Mouse (Mus musculus) frontal cortex, adult (tissue): ENCODE results near the gene Dnmt3a.
A peak's percentile ranks its signal among the peaks of the same experiment; 100 is the strongest.

Experiments used
- ATAC-seq: cut with Nextera tagmentation; 2 replicates; pipeline ENCODE4 v1.9.2; 2017; ENCODE audit warnings: mild to moderate bottlenecking, moderate library complexity, mixed read lengths; ENCODE audit not compliant: low TSS enrichment

Gene Dnmt3a

GRCm38 (mm10) chr12:3852521-3852920, 46.7 kb downstream of the Dnmt3a start:
- ATAC-seq, result no peak

DNA sequence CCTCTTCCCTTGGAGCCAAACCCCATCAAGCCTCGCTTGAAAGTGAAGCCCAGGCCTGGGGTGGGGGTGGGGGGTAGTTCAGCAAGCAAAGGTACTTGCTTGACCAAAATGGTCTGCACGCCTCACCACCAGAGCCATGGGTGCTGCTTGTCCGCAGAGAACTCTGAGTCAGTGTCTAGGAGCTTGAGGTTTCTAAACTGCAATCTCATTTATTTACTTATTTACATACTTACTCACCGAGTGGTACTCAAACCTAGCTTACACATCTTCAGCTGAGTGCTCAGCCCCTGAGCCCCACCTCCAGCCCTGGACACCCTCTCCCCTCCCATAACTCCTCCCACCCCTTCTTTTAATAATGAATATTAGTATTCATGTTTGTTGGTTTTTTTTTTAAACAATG, 48.6 kb downstream of the Dnmt3a start:
- no peak for ATAC-seq

GRCm38 (mm10) chr12:3855762-3856501, 50.1 kb downstream of the Dnmt3a start:
- peak; percentile 75 for ATAC-seq

- ATAC-seq, result no peak
Measured at GRCm38 (mm10) chr12:3856748-3857147, 50.9 kb downstream of the Dnmt3a start.

GRCm38 (mm10) chr12:3857231-3857630, 51.4 kb downstream of the Dnmt3a start:
- no peak for ATAC-seq

DNA sequence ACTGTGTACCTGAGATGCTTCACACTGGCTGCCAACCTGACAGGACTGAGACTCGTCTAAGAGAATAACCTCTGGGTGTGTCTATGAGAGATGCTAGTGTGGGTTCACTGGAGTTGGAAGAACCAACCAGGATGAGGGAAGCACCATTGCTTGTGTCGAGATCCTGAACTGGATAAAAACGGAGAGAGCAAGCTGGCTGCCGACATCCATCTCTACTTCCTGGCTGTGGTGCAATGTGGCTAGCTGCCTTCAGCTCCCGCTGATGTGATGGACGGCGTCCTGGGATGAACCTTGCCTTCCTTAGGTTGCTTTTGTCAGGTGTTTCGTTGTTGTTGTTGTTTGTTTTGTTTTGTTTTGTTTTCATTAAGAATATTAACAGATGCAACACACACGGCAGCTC, 52.0 kb downstream of the Dnmt3a start:
- no peak for ATAC-seq

DNA sequence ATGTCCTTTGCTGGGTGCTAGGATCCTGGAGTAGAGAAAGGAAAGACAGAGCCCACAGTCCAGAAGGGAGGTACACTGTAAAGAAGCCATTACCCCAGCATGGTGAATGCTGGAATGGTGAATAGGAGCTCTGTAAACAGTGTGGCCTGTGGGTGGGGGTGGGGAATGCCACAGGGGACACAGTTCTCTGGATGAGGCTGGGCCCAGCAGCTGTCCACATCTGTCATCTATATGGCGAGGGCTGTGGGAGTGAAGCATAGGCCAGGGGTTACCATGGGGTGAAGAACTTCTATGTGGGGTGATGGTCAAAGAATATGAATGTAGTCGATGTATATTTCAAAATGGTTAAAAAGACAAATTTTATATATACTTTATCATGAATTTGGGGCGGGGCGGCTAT, 52.9 kb downstream of the Dnmt3a start:
- no peak for ATAC-seq

DNA sequence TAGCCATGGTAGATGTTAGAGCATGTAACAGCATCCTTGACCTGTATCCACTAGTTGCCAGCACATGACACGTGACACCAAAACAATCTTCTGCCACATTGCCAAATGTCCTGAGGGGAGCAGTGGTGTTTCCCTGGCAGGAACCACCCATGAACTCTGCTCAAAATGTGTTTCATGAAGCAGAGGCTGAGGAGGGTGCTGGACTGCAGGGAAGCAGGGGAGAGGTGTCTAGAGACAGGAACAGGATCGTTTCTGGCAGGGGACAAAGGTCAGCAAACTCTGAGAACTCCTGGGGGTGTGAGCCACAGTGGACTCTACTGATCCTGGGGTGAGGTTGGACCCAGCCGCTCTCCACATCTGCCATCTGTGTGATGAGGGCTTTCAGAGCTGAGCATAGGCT, 53.7 kb downstream of the Dnmt3a start:
- ATAC-seq, result no peak

DNA sequence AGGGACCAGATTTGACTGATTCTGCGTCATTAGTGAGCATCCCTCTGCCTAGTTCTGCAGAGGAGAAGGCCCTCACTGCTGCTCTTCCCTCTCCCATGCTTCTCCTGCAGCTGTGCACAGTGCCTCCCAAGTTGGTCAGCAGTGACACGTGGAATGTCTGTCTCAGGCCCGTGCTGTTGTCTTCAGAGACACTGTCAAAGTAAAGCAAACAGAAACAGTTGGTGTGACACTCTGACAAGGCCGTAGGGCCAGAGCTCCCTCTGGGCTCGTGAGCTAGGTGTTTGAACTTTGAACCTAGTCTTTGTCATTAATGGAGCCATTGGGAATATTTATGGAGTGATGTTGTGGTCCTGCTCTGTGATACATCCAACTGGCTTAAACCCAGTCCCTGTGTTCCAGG, 54.2 kb downstream of the Dnmt3a start:
- no peak for ATAC-seq

- ATAC-seq, result no peak
Measured at GRCm38 (mm10) chr12:3861665-3862228, 55.9 kb downstream of the Dnmt3a start.

DNA sequence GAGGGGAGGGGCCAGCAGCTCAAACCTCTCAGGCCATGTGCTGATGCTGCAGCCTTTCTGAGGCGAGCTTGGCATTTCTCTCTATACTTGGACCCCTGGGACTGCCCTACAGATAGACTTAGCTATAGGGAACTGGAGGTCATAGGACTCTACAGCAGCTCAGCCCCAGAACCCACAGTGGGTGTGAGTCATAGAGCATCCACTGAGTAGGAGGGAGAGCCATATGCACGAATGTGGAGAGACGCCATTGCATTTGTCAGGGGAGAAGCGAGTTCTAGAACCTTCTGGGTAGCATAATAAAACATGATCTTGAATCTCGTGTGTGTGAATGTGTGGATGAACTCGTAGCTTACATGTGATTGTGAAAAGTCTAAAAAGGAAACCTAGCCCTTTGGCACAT, 56.4 kb downstream of the Dnmt3a start:
- ATAC-seq, result peak; percentile 34

GRCm38 (mm10) chr12:3864208-3864607, 58.4 kb downstream of the Dnmt3a start:
- no peak for ATAC-seq

DNA sequence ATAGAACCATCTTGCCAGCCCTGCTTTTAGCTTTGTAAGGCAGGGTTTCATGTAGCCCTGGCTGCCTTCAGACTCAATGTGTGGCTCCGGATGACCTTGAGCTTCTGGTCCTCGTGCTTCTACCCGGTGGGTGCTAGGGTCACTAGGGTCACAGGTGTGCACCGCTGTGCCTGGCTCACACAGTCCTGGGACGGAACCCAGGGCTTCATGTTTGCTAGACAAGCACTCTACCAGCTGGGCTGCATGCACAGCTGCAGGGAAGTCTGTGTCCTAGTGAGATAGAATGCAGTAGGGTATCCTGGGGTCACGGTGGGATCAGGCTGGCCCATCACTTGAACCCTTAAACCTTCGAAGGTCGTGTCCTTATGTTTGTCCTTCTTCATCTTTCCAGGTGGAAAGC, 59.8 kb downstream of the Dnmt3a start:
- no peak for ATAC-seq

GRCm38 (mm10) chr12:3866654-3867370, 61.0 kb downstream of the Dnmt3a start:
- ATAC-seq, result no peak

- no peak for ATAC-seq
Measured at GRCm38 (mm10) chr12:3868115-3868514, 62.3 kb downstream of the Dnmt3a start.

DNA sequence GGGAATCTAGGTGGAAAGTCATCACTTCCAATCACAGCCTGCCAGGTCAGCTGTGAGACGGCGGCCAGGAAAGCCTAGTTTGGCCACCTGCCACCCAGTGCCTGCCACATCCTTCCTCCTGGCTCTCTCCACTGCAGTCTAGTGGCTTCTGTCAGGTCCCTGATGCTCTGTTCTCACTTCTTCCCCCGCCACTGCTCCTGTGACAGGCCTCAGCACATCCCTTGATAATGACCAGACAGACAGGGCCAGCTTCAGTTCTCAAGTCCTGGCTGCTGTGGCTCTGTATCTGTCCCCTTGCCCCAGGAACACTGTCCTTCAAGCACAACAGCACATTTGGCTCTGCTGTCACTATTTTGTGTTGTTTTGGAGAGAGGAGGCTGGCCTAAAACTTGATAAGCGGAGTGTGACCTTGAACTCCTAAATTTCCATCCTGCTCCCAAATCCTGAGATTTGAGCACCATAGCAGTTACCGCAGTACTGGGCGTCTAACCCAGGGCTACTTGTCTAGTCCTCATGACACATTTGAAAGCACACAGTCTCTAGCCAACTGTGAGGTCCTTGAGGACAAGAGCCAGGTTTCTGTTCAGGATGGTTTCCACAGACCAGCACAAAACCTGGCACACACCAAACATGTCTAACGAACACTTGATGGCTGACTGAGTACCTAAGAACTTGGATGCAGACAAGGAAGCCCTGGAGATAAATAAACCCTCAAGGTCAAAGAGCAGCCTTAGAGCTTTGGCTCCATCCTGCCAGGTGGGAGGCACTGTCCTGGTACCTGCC, 63.1 kb downstream of the Dnmt3a start:
- ATAC-seq, result peak; percentile 22; the same call in 1 of the 2 replicates

DNA sequence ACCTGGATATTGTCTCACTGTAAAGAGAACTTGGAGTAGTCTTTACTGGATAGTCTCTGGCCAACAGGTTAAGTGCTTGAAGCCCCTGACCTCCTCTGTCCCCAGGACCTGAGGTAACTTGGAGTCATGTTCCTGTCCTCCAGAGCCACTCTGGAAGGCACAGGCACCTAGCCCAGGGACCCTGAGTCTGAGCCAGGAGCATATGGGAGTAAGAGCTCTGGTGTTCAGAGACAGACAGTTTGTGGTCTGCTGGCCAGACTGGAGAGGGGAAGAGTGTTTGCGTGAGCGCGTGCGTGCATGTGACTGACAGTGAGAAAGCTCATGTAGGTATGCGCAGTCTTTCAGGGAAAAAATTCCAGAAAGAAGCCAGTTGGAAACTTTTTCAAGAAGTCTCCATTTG, 64.2 kb downstream of the Dnmt3a start:
- ATAC-seq, result no peak

DNA sequence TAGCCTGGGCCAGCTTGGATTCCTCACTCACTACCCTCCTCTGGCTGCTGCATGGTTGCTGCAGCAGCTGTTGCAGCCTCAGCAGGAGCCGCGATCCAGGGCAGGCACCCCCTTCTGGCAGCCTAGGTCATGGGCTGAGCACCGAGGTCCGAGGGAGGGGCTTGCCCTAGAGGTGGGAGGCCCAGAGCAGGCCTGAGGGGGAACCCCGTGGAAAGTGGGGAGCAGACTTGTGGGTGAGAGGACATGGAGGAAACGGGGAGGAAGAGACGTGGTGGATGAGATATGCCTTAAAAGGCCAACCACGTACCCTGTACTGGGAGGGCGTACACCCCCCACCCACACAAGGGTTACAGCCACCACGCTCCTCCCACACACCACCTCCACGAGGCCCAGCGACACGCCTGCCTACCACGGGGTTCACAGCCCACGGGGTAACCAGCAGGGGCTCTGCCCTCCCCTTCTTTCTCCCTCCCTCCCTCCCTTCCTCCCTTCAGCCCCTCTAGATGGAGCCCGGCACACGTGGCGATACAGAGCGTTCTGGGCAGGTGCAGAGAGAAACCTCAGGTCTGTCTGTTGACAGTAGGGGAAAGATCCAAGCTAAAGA, 65.2 kb downstream of the Dnmt3a start:
- peak; percentile 34 for ATAC-seq

DNA sequence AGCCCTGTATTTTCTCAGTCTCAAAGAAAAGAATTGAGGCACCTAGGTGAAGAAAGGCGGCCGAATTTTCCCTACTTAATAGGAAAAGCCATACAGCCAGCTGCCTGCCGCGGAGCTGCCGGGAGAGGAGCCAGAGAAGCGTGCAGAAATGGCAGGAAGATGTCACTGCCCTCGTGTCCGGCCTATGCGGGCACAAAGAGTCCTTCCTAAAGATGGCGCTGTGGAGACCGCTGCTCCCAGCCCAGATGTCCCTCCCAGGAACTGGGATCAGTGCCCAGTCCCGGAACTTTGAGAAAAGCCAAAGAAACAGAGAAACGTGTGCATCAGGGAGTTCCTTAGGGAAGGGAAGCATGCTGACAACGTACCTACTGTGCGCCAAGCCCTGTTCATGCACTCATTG, 65.8 kb downstream of the Dnmt3a start:
- ATAC-seq, result peak; percentile 25

- ATAC-seq, result no peak
Measured at GRCm38 (mm10) chr12:3872410-3873230, 66.8 kb downstream of the Dnmt3a start.

GRCm38 (mm10) chr12:3875474-3875873, 69.7 kb downstream of the Dnmt3a start:
- no peak for ATAC-seq
